Mouse (Mus musculus): ENCODE measurements at regions not wholly inside any gene's neighbourhood (a gene's known extent, or its start where the extent isn't known, plus 50 kb on each side); places are given as distances from the start of the nearest gene placed in this dataset.
A peak's percentile ranks its signal among the peaks of the same experiment; 100 is the strongest.
"Not testable (repeated sequence)": the region's sequence is repeated elsewhere in the genome, so short reads cannot be mapped to it uniquely, and the experiment has no call there.

DNA sequence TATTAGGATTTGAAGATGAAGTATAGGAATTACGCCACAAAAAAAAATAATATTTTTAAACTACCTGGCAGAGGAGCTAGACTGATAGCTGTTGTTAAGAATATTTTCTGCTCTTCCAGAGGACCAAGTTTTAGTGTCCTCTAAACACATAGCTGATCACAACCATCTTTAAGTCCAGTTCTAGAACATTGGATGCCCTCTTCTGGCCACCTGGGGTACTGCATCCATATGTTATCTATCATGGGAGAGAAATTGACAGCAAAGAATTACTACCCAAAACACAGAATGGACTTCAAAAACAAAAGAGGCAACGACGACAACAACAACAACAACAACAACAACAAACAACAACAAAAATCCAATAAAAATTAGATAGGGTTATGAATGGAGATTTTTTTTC lies 71.0 kb upstream of the Prl4a1 start:
- peak; percentile 11 for DNase-seq (ENCODE audit: low read depth, low spot score)

DNA sequence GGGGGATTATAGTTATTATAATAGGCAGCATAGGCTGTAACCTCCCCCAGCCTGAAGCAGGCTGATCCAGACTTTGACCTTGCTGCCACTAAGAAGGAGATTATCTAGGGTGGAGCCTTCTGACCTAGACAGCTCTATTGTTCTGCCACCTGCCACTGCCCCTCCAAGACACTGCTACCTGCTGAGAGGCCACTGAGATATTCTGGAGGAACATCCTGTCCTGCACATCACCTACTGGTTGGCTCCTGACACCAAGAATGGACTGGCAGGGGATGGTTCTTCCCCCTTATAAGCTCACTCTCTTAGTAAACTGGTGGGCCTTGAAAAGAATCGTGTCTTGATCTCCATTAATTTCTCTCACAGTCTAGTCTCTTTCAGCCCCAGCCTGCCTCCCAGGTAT lies 55.6 kb upstream of the Prl4a1 start:
- DNase-seq (ENCODE audit: low read depth, low spot score), result not testable (repeated sequence)

GRCm38 (mm10) chr13:27962381-27962780 lies 53.6 kb upstream of the Prl4a1 start:
- not testable (repeated sequence) for DNase-seq (ENCODE audit: low read depth, low spot score)

DNA sequence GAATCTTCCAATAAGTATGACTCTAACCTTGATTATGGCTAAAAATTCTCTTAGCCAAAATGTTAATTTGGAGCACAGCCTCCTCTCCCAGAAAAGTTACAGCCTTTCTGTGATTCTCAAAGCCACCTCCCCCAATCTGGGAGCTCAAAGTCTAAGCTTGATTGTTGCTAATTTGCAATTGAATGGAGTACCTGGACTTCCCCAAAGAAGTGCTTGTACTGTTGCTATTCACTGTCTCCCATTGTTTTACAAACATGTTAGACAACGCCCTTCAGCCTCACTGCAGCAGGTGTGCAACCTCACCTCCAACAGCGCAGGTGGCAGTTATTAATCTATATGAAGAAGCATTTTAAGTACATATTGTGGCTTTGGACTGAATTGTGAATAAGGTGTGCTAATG lies 50.0 kb upstream of the Prl4a1 start:
- not testable (repeated sequence) for DNase-seq (ENCODE audit: low read depth, low spot score)

Measured in telencephalon, adult 2 months (tissue).